Mouse (Mus musculus): ENCODE data around the gene Nkap. TPM values are rescaled to one million over a fixed set of nuclear protein-coding genes. Genes with fewer than 3 reads are reported as not detected.
"Not testable (repeated sequence)": the region's sequence is repeated elsewhere in the genome, so short reads cannot be mapped to it uniquely, and the experiment has no call there.

The Nkap gene
- polyA plus RNA-seq, 1 experiment: 3.2 TPM

- Histone ChIP-seq H3K79me2 (ENCODE audit: control insufficient read depth, insufficient read depth) (no peaks in the 10 kb centered on the region), H3K36me3 (ENCODE audit: control insufficient read depth, insufficient read depth) (no peaks in the 10 kb centered on the region), H3K4me3 (ENCODE audit: insufficient read depth, poor library complexity, severe bottlenecking) (no peak overlapping the region), H3K27me3 (ENCODE audit: control insufficient read depth, insufficient read depth, insufficient read length) (peaks cover 16% of the 10 kb centered on the region), H3ac (ENCODE audit: control insufficient read depth, insufficient read length, low read depth) (no peak overlapping the region), H3K79me3 (ENCODE audit: low read depth) (no peaks in the 10 kb centered on the region)
- TF ChIP-seq CEBPB (IDR thresholded peaks at IDR 0.05; ENCODE audit: low read depth) (no peak), MYOD1 (IDR thresholded peaks at IDR 0.05; ENCODE audit: control insufficient read depth, insufficient read length, low read depth) (no peak), MAX (IDR thresholded peaks at IDR 0.05) (no peak), CTCF (IDR thresholded peaks at IDR 0.05; ENCODE audit: control insufficient read depth, insufficient read depth, insufficient read length) (no peak), USF1 (IDR thresholded peaks at IDR 0.05; ENCODE audit: low read depth) (no peak), MYOG (IDR thresholded peaks at IDR 0.05; ENCODE audit: control insufficient read depth, extremely low read depth, insufficient read length) (no peak), FOSL1 (IDR thresholded peaks at IDR 0.05; ENCODE audit: insufficient read depth, low read length, poor library complexity, severe bottlenecking) (no peak)
Observed at GRCm38 (mm10) chrX:37119585-37119984, 7.0 kb upstream of the Nkap start.

- Histone ChIP-seq H3K36me3 (ENCODE audit: control insufficient read depth, insufficient read depth) (no peaks in the 10 kb centered on the region), H3K79me3 (ENCODE audit: low read depth) (no peaks in the 10 kb centered on the region), H3K79me2 (ENCODE audit: control insufficient read depth, insufficient read depth) (no peaks in the 10 kb centered on the region), H3ac (ENCODE audit: control insufficient read depth, insufficient read length, low read depth) (no peak overlapping the region), H3K4me3 (ENCODE audit: insufficient read depth, poor library complexity, severe bottlenecking) (no peak overlapping the region), H3K27me3 (ENCODE audit: control insufficient read depth, insufficient read depth, insufficient read length) (peaks cover 15% of the 10 kb centered on the region)
- TF ChIP-seq FOSL1 (IDR thresholded peaks at IDR 0.05; ENCODE audit: insufficient read depth, low read length, poor library complexity, severe bottlenecking): no peak
Observed at GRCm38 (mm10) chrX:37120212-37120611, 6.4 kb upstream of the Nkap start.

GRCm38 (mm10) chrX:37125511-37125910 is 1.1 kb upstream of the Nkap start:
- H3K4me3 ChIP-seq (ENCODE audit: insufficient read depth, poor library complexity, severe bottlenecking): no peak overlapping the region
- no peak for TF ChIP-seq MYOG (IDR thresholded peaks at IDR 0.05; ENCODE audit: control insufficient read depth, extremely low read depth, insufficient read length)
- TF ChIP-seq MYOD1 (IDR thresholded peaks at IDR 0.05; ENCODE audit: control insufficient read depth, insufficient read length, low read depth): no peak
- no peak for TF ChIP-seq USF1 (IDR thresholded peaks at IDR 0.05; ENCODE audit: low read depth)
- TF ChIP-seq FOSL1 (IDR thresholded peaks at IDR 0.05; ENCODE audit: insufficient read depth, low read length, poor library complexity, severe bottlenecking): no peak
- TF ChIP-seq MAX (IDR thresholded peaks at IDR 0.05): no peak
- TF ChIP-seq CTCF (IDR thresholded peaks at IDR 0.05; ENCODE audit: control insufficient read depth, insufficient read depth, insufficient read length): no peak
- TF ChIP-seq CEBPB (IDR thresholded peaks at IDR 0.05; ENCODE audit: low read depth): no peak
- H3K27me3 ChIP-seq (ENCODE audit: control insufficient read depth, insufficient read depth, insufficient read length): no peaks in the 10 kb centered on the region
- H3K79me3 ChIP-seq (ENCODE audit: low read depth): peaks cover 15% of the 10 kb centered on the region
- H3K79me2 ChIP-seq (ENCODE audit: control insufficient read depth, insufficient read depth): peaks cover 25% of the 10 kb centered on the region
- H3K36me3 ChIP-seq (ENCODE audit: control insufficient read depth, insufficient read depth): no peaks in the 10 kb centered on the region
- H3ac ChIP-seq (ENCODE audit: control insufficient read depth, insufficient read length, low read depth): no peak overlapping the region

- Histone ChIP-seq H3K4me3 (ENCODE audit: insufficient read depth, poor library complexity, severe bottlenecking) (no peak overlapping the region), H3K36me3 (ENCODE audit: control insufficient read depth, insufficient read depth) (peaks cover 28% of the 10 kb centered on the region)
Observed at GRCm38 (mm10) chrX:37141732-37142131, 15.1 kb downstream of the Nkap start.

GRCm38 (mm10) chrX:37144498-37144897 is 17.9 kb downstream of the Nkap start:
- H3K4me3 ChIP-seq (ENCODE audit: insufficient read depth, poor library complexity, severe bottlenecking); H3K79me2 ChIP-seq (ENCODE audit: control insufficient read depth, insufficient read depth): not testable (repeated sequence)
- peaks cover 30% of the 10 kb centered on the region for H3K36me3 ChIP-seq (ENCODE audit: control insufficient read depth, insufficient read depth)

More at GRCm38 (mm10) chrX:37141732-37142131, 15.1 kb downstream of the Nkap start:
- H3K79me2 ChIP-seq (ENCODE audit: control insufficient read depth, insufficient read depth): no peaks in the 10 kb centered on the region
- TF ChIP-seq FOSL1 (IDR thresholded peaks at IDR 0.05; ENCODE audit: insufficient read depth, low read length, poor library complexity, severe bottlenecking) (no peak), MAX (IDR thresholded peaks at IDR 0.05) (no peak), MYOD1 (IDR thresholded peaks at IDR 0.05; ENCODE audit: control insufficient read depth, insufficient read length, low read depth) (no peak), MYOG (IDR thresholded peaks at IDR 0.05; ENCODE audit: control insufficient read depth, extremely low read depth, insufficient read length) (no peak), CTCF (IDR thresholded peaks at IDR 0.05; ENCODE audit: control insufficient read depth, insufficient read depth, insufficient read length) (no peak), USF1 (IDR thresholded peaks at IDR 0.05; ENCODE audit: low read depth) (no peak), CEBPB (IDR thresholded peaks at IDR 0.05; ENCODE audit: low read depth) (no peak)
- H3ac ChIP-seq (ENCODE audit: control insufficient read depth, insufficient read length, low read depth): no peak overlapping the region
- H3K27me3 ChIP-seq (ENCODE audit: control insufficient read depth, insufficient read depth, insufficient read length): no peaks in the 10 kb centered on the region
- H3K79me3 ChIP-seq (ENCODE audit: low read depth): no peaks in the 10 kb centered on the region

GRCm38 (mm10) chrX:37144954-37145353 is 18.4 kb downstream of the Nkap start:
- Histone ChIP-seq H3ac (ENCODE audit: control insufficient read depth, insufficient read length, low read depth) (no peak overlapping the region), H3K36me3 (ENCODE audit: control insufficient read depth, insufficient read depth) (peaks cover 30% of the 10 kb centered on the region), H3K4me3 (ENCODE audit: insufficient read depth, poor library complexity, severe bottlenecking) (no peak overlapping the region), H3K79me2 (ENCODE audit: control insufficient read depth, insufficient read depth) (no peaks in the 10 kb centered on the region), H3K79me3 (ENCODE audit: low read depth) (no peaks in the 10 kb centered on the region), H3K27me3 (ENCODE audit: control insufficient read depth, insufficient read depth, insufficient read length) (no peaks in the 10 kb centered on the region)
- TF ChIP-seq USF1 (IDR thresholded peaks at IDR 0.05; ENCODE audit: low read depth) (no peak), MYOG (IDR thresholded peaks at IDR 0.05; ENCODE audit: control insufficient read depth, extremely low read depth, insufficient read length) (no peak), FOSL1 (IDR thresholded peaks at IDR 0.05; ENCODE audit: insufficient read depth, low read length, poor library complexity, severe bottlenecking) (no peak), MYOD1 (IDR thresholded peaks at IDR 0.05; ENCODE audit: control insufficient read depth, insufficient read length, low read depth) (no peak), CEBPB (IDR thresholded peaks at IDR 0.05; ENCODE audit: low read depth) (no peak), CTCF (IDR thresholded peaks at IDR 0.05; ENCODE audit: control insufficient read depth, insufficient read depth, insufficient read length) (no peak), MAX (IDR thresholded peaks at IDR 0.05) (no peak)

More at GRCm38 (mm10) chrX:37144498-37144897, 17.9 kb downstream of the Nkap start:
- not testable (repeated sequence) for H3K79me3 ChIP-seq (ENCODE audit: low read depth); H3ac ChIP-seq (ENCODE audit: control insufficient read depth, insufficient read length, low read depth); H3K27me3 ChIP-seq (ENCODE audit: control insufficient read depth, insufficient read depth, insufficient read length)
